Comparison of ENCODE assay signal across 14 mouse cellular contexts in genomic region chr17:87826036-87826560, GRCm38 (mm10). TPM values are rescaled to one million over a fixed set of nuclear protein-coding genes. Genes with fewer than 3 reads are reported as not detected.
A peak's percentile ranks its signal among the peaks of the same experiment; 100 is the strongest.
DNase-seq lines count a peak whose midpoint lies in the region; ATAC-seq and TF ChIP-seq lines count a peak whose summit lies in the region.
"Had no signal": no experiment of that assay in that cellular context is flagged by ENCODE, and none has a peak within 500 bp of the region (broad histone marks: within the 10 kb centered on the region; RNA-seq: fewer than 3 reads in every experiment).

No protein-coding gene starts in this region.

- WGBS in heart, embryonic 13.5 days, result 12% methylated on average over 23 of the region's 23 CpGs
- WGBS in forebrain, embryonic 13.5 days, result 33% methylated on average over 23 of the region's 23 CpGs
- 19% methylated on average over 23 of the region's 23 CpGs for WGBS in limb, embryonic 13.5 days

- H3K36me3 ChIP-seq in heart, embryonic 13.5 days, result no peaks in the 10 kb centered on the region
- H3K36me3 ChIP-seq in ES-E14 (ENCODE audit: control insufficient read depth, insufficient read depth, low read length, poor library complexity, severe bottlenecking), result no peaks in the 10 kb centered on the region
- no peaks in the 10 kb centered on the region for H3K36me3 ChIP-seq in forebrain, embryonic 13.5 days (ENCODE audit: poor library complexity, severe bottlenecking)
- no peaks in the 10 kb centered on the region for H3K36me3 ChIP-seq in limb, embryonic 13.5 days
- H3K36me3 ChIP-seq: liver, embryonic 15.5 days had no signal

- no peak overlapping the region for H3K27ac ChIP-seq in heart, embryonic 13.5 days (replicated peaks)
- no peak overlapping the region for H3K27ac ChIP-seq in ES-E14 (ENCODE audit: insufficient read depth, low read depth, low read length, poor library complexity, severe bottlenecking)
- no peak overlapping the region for H3K27ac ChIP-seq in forebrain, embryonic 13.5 days
- no peak overlapping the region for H3K27ac ChIP-seq in limb, embryonic 13.5 days
- H3K27ac ChIP-seq: layer of hippocampus, adult 2 months; liver, embryonic 15.5 days had no signal

- peak overlapping the region; percentile 24; the same call in 1 of the 2 replicates for H3K4me3 ChIP-seq in heart, embryonic 13.5 days
- H3K4me3 ChIP-seq in ES-E14 (ENCODE audit: insufficient read depth in 1 of 2, low read depth in 1 of 2, low read length in 2 of 2, poor library complexity in 1 of 2, severe bottlenecking in 1 of 2), result peak overlapping the region; percentile 56 to 81
- no peak overlapping the region for H3K4me3 ChIP-seq in forebrain, embryonic 13.5 days
- H3K4me3 ChIP-seq in limb, embryonic 13.5 days, result no peak overlapping the region
- H3K4me3 ChIP-seq: layer of hippocampus, adult 2 months; liver, embryonic 15.5 days; myocyte had no signal

- no peak for DNase-seq in heart, postnatal 36 days
- DNase-seq in ES-E14 (ENCODE audit: low read depth, low spot score), result peak; percentile 51
- no peak for DNase-seq in urinary bladder, adult 18-20 months (ENCODE audit: low spot score in 2 of 2)
- DNase-seq in layer of hippocampus, adult 18-20 months (ENCODE audit: low spot score in 2 of 2), result no peak
- DNase-seq in urinary bladder, postnatal 25 days (ENCODE audit: low spot score), result no peak
- DNase-seq: gastrocnemius, postnatal 14 days; thymus, postnatal 4 days had no signal

- peaks cover 10% of the 10 kb centered on the region for H3K4me1 ChIP-seq in heart, embryonic 13.5 days
- peaks cover 3 to 9% of the 10 kb centered on the region in 2 experiments; a peak in 3 of 4 replicates for H3K4me1 ChIP-seq in ES-E14 (ENCODE audit: control insufficient read depth in 2 of 2, insufficient read depth in 2 of 2, low read length in 2 of 2, poor library complexity in 1 of 2)
- peaks cover 4% of the 10 kb centered on the region; the same call in 1 of the 2 replicates for H3K4me1 ChIP-seq in forebrain, embryonic 13.5 days
- peaks cover 7% of the 10 kb centered on the region; the same call in 1 of the 2 replicates for H3K4me1 ChIP-seq in limb, embryonic 13.5 days
- H3K4me1 ChIP-seq: liver, embryonic 15.5 days had no signal

- in situ Hi-C loops in ES-E14 (cut with MboI; ENCODE audit: low sequenced_read_pairs in 2 of 2, unreplicated experiment in 2 of 2), result no loop called here

- ATAC-seq in heart, embryonic 13.5 days (ENCODE audit: extremely low read depth, insufficient number of reproducible peaks, low FRiP score, low TSS enrichment), result no peak
- no peak for ATAC-seq in forebrain, embryonic 13.5 days
- ATAC-seq in limb, embryonic 13.5 days (ENCODE audit: low FRiP score, low read depth), result no peak

- H3K9ac ChIP-seq in heart, embryonic 13.5 days, result 0 out of 2 replicates have a peak overlapping the region, but pooled peaks have one; percentile 40
- H3K9ac ChIP-seq in ES-E14 (ENCODE audit: insufficient read depth, low read depth, low read length, poor library complexity, severe bottlenecking), result peak overlapping the region; percentile 46
- H3K9ac ChIP-seq in forebrain, embryonic 13.5 days, result no peak overlapping the region
- H3K9ac ChIP-seq in limb, embryonic 13.5 days, result no peak overlapping the region
- H3K9ac ChIP-seq: liver, embryonic 15.5 days had no signal

- intact Hi-C loops in heart, postnatal 36 days (cut with DNase I), result no loop called here

- peak overlapping the region; percentile 54 for H3K4me2 ChIP-seq in heart, embryonic 13.5 days
- H3K4me2 ChIP-seq in forebrain, embryonic 13.5 days, result peak overlapping the region; percentile 22
- H3K4me2 ChIP-seq in limb, embryonic 13.5 days (replicated peaks), result peak overlapping the region; percentile 36
- H3K4me2 ChIP-seq: liver, embryonic 15.5 days had no signal

- H3K27me3 ChIP-seq in heart, embryonic 13.5 days (replicated peaks), result peaks cover 33% of the 10 kb centered on the region
- peaks cover 7% of the 10 kb centered on the region for H3K27me3 ChIP-seq in forebrain, embryonic 13.5 days
- peaks cover 21% of the 10 kb centered on the region for H3K27me3 ChIP-seq in limb, embryonic 13.5 days
- H3K27me3 ChIP-seq: CH12.LX had no signal

- no peaks in the 10 kb centered on the region for H3K9me3 ChIP-seq in heart, embryonic 13.5 days
- no peaks in the 10 kb centered on the region for H3K9me3 ChIP-seq in ES-E14 (ENCODE audit: control insufficient read depth, insufficient read depth, low read depth, low read length)
- no peaks in the 10 kb centered on the region for H3K9me3 ChIP-seq in forebrain, embryonic 13.5 days (replicated peaks)
- no peaks in the 10 kb centered on the region for H3K9me3 ChIP-seq in limb, embryonic 13.5 days
- H3K9me3 ChIP-seq: liver, embryonic 15.5 days had no signal

TF ChIP-seq in ES-E14, 5 proteins besides CTCF, POLR2A, EP300 and RAD21:
- 0 out of 2 replicates have a peak, but pooled peaks have one; percentile 7 for TF ChIP-seq ZC3H11A (IDR thresholded peaks at IDR 0.05; ENCODE audit: borderline replicate concordance, low read depth, low read length)
- TF ChIP-seq MAFK (IDR thresholded peaks at IDR 0.05; ENCODE audit: insufficient read depth, low read depth, low read length), result no peak

RNA-seq across cellular contexts. Expression of gene Kcnk12, which starts 28.3 kb away (rescaled TPM):
- polyA plus RNA-seq in heart, embryonic 13.5 days (2015; fragmentation: Nextera tagmentation; extraction: Ambion mirVana), result not detected in 2 replicates
- not detected for total RNA-seq in heart, postnatal 36 days (2021)
- total RNA-seq in ES-E14 (2012; rRNA removed), result 1.7 and 1.8 TPM in 2 replicates
- 0.40 and 0.54 TPM in 2 replicates for polyA plus RNA-seq in forebrain, embryonic 13.5 days (2015; fragmentation: Nextera tagmentation; extraction: Ambion mirVana)
- 0.15 TPM in 1 of 2 replicates, not detected in the other for polyA plus RNA-seq in limb, embryonic 13.5 days (2015; fragmentation: Nextera tagmentation; extraction: Ambion mirVana)
- 10 to 100 TPM; 23.7 to 25.2 TPM for total RNA-seq in layer of hippocampus, adult 18-20 months (2021)
- total RNA-seq: CH12.LX; gastrocnemius, postnatal 14 days had no signal

Comparison
In these comparisons a context has a peak if more than half of its experiments do, and no peak if none do; other contexts are left out.
1. H3K4me3 ChIP-seq: peak in heart, embryonic 13.5 days (single experiment) and ES-E14 (2 of 2); none in forebrain, embryonic 13.5 days (single experiment) and limb, embryonic 13.5 days (single experiment).
2. H3K9ac ChIP-seq: peak in heart, embryonic 13.5 days (single experiment) and ES-E14 (single experiment); none in forebrain, embryonic 13.5 days (single experiment) and limb, embryonic 13.5 days (single experiment).
3. Peak in every context shown above with its lines, with median percentiles within 50 percentile points of each other: H3K4me2 ChIP-seq.